Mouse (Mus musculus) thymus, postnatal 25 days (tissue): ENCODE data around the gene Aldh3b2.

Experiments
- DNase-seq: peaks from one replicate; pipeline ENCODE4 v3.0.0; 2022

Gene Aldh3b2

GRCm38 (mm10) chr19:4015635-4016034 lies 43.5 kb downstream of the Aldh3b2 start:
- DNase-seq, result no peak

GRCm38 (mm10) chr19:4017921-4018587 lies 45.9 kb downstream of the Aldh3b2 start:
- DNase-seq, result no peak

GRCm38 (mm10) chr19:4018743-4019583 lies 46.8 kb downstream of the Aldh3b2 start:
- DNase-seq, result peak; percentile 67

GRCm38 (mm10) chr19:4023185-4023584 lies 51.1 kb downstream of the Aldh3b2 start:
- DNase-seq, result no peak

- no peak for DNase-seq
Observed at GRCm38 (mm10) chr19:4027576-4027975, 55.4 kb downstream of the Aldh3b2 start.
